Mouse (Mus musculus) myocyte (in vitro differentiated cells): ENCODE data around the gene Fam219a.

Experiments
- MAX ChIP-seq: IDR thresholded peaks from one replicate; pipeline ENCODE4 v1.6.1; 2011; ENCODE audit warnings: low read depth, mild to moderate bottlenecking, control low read depth
- MYOG ChIP-seq, 3 experiments: IDR thresholded peaks; one replicate each; pipeline ENCODE4 v1.6.1; 2011; ENCODE audit warnings: control low read depth in 2 of 3, low read depth in 2 of 3, mild to moderate bottlenecking in 2 of 3; ENCODE audit not compliant: insufficient read length in 2 of 3, control insufficient read depth in 1 of 3, insufficient read depth in 1 of 3
- POLR2A ChIP-seq: IDR thresholded peaks from one replicate; pipeline ENCODE4 v1.6.1; 2011; ENCODE audit warnings: low read depth, mild to moderate bottlenecking, control low read depth, moderate library complexity; ENCODE audit not compliant: insufficient read length
- POLR2AphosphoS2 ChIP-seq: IDR thresholded peaks from one replicate; pipeline ENCODE4 v1.6.1; 2011; ENCODE audit warnings: low read depth, control low read depth; ENCODE audit not compliant: insufficient read length
- SRF ChIP-seq: IDR thresholded peaks from one replicate; pipeline ENCODE4 v1.6.1; 2011; ENCODE audit warnings: low read depth; ENCODE audit not compliant: control insufficient read depth, insufficient read length
- TCF12 ChIP-seq: IDR thresholded peaks from one replicate; pipeline ENCODE4 v1.6.1; 2011; ENCODE audit warnings: mild to moderate bottlenecking, control low read depth; ENCODE audit not compliant: poor library complexity, insufficient read depth, severe bottlenecking
- USF1 ChIP-seq: IDR thresholded peaks from one replicate; pipeline ENCODE4 v1.6.1; 2011; ENCODE audit warnings: low read depth, mild to moderate bottlenecking, control low read depth, moderate library complexity

DNA sequence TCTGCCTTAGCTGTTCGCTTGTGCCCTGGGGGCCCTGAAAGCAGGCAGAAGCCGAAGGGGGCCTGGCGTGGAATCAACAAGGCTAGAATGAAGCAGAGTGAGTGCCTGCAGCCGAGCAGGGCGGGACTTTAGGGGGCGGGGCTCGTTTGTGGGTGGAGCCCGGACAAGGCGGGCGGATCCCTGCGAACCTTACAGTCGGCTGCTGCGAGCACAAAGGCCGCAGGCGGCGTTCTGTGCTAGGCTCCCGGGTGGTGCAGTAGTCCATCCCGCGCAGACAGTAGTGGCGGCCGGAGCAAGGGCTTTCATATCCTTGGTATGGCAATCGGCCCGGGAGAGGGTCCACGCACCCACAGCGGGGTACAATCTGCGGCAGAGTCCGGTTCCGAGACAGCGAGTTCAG, 62.4 kb downstream of the Fam219a start:
- no peak for TF ChIP-seq POLR2AphosphoS2
- no peak for TF ChIP-seq POLR2A
- TF ChIP-seq MYOG (IDR thresholded peaks at IDR 0.05; ENCODE audit: control insufficient read depth in 1 of 3, insufficient read depth in 1 of 3, insufficient read length in 2 of 3, low read depth in 2 of 3) = no peak
- TF ChIP-seq TCF12 = no peak
- TF ChIP-seq MAX = no peak
- TF ChIP-seq USF1 = no peak
- no peak for TF ChIP-seq SRF
